Mouse (Mus musculus) cerebellum, adult 2 months (tissue): ENCODE results near the gene Adora2a.

Experiments
- CTCF ChIP-seq: fragments of 200-500 bp; IDR thresholded peaks from 2 replicates; pipeline ENCODE4 v1.5.1; 2011; ENCODE audit warnings: low read depth, mild to moderate bottlenecking, control low read depth, low read length, moderate library complexity, borderline replicate concordance; ENCODE audit not compliant: insufficient read depth
- POLR2A ChIP-seq: fragments of 200-500 bp; IDR thresholded peaks from 2 replicates; pipeline ENCODE4 v1.6.1; 2011; ENCODE audit warnings: low read length, control low read depth, borderline replicate concordance; ENCODE audit not compliant: insufficient read depth

DNA sequence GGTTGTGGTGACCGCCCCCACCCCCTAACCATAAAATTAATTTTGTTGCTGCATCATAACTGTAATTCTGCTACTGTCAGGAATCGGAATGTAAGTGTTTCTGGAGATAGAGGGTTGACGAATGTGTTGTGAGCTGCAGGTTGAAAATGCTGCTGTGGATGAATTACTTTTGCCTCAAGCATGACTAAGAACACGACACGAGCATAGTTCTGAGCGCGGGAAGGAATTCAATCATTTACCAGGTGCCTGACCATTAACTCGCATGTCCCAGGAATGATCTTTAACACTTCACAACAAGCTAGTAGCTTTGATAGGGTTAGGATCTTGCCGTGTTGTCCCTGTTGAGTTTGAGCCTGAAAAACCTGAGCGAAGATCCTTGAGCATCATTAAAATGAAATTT lies 20.6 kb downstream of the Adora2a start:
- TF ChIP-seq CTCF (no peak), POLR2A (no peak)
